Mouse (Mus musculus) megakaryocyte, embryonic 14.5 days (primary cell): ENCODE measurements around the gene Foxl1.

ENCODE experiments used
- FLI1 ChIP-seq: IDR thresholded peaks from 2 replicates; pipeline ENCODE4 v1.6.1; 2012; ENCODE audit warnings: low read length, inconsistent platforms, mixed read lengths
- GATA1 ChIP-seq: IDR thresholded peaks from 3 replicates; pipeline ENCODE4 v1.6.1; 2012; ENCODE audit warnings: mixed read lengths, low read length, inconsistent platforms, borderline replicate concordance

DNA sequence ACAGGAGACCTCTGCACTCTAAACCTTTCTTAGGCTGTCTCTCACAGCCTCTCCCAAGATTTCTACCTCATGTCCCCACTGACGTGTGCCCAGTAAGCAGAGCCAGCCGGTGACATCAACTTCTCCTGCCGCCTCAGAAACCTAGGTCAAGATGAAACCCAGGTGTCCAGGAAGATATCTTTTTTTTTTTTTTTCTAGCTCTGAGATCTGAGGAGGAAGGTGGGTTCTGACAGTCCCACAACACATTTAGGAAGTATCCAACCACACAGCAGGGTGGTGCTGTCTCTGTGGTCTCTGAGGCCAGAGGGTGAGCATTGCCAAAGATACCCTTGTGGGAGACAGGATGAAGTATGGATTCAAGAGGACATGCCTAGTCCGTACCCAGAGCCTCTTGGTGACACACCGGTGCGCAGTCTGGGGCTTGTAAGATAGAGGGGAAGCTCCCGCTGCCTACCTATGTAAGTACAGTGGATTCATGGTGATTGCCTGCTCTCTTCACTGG lies 29.3 kb downstream of the Foxl1 start:
- TF ChIP-seq GATA1 (no peak), FLI1 (no peak)
